Mouse (Mus musculus): Measurements from ENCODE around the gene Ubox5. TPM values are rescaled to one million over a fixed set of nuclear protein-coding genes. Genes with fewer than 3 reads are reported as not detected.
"Not testable (repeated sequence)": the region's sequence is repeated elsewhere in the genome, so short reads cannot be mapped to it uniquely, and the experiment has no call there.

The Ubox5 gene
- total RNA-seq, 2 experiments from 2014 or later, result 3.4 to 5.3 TPM

- intact Hi-C loops (cut with DNase I), result no loop called here
- no peak for DNase-seq
Observed at GRCm38 (mm10) chr2:130579791-130580190, 50.0 kb downstream of the Ubox5 start.

GRCm38 (mm10) chr2:130578148-130578547, 51.7 kb downstream of the Ubox5 start:
- DNase-seq, result peak; percentile 34 to 54
- intact Hi-C loops (cut with DNase I), result no loop called here

GRCm38 (mm10) chr2:130577632-130578031, 52.2 kb downstream of the Ubox5 start:
- intact Hi-C loops (cut with DNase I), result no loop called here

GRCm38 (mm10) chr2:130577021-130577420, 52.8 kb downstream of the Ubox5 start:
- no peak for DNase-seq
- intact Hi-C loops (cut with DNase I), result no loop called here

More at GRCm38 (mm10) chr2:130577632-130578031, 52.2 kb downstream of the Ubox5 start:
- DNase-seq, result peak in 1 of 2 experiments; percentile 30

GRCm38 (mm10) chr2:130576564-130576963, 53.3 kb downstream of the Ubox5 start:
- DNase-seq; intact Hi-C loops (cut with DNase I): not testable (repeated sequence)

- intact Hi-C loops (cut with DNase I), result no loop called here
- no peak for DNase-seq
Observed at GRCm38 (mm10) chr2:130575873-130576272, 54.0 kb downstream of the Ubox5 start, which contains the start of gene Oxt. Oxt (plus strand) TSS chr2:130576173.

GRCm38 (mm10) chr2:130574960-130575359, 54.9 kb downstream of the Ubox5 start:
- intact Hi-C loops (cut with DNase I), result no loop called here
- DNase-seq, result no peak

GRCm38 (mm10) chr2:130569926-130570325, 59.9 kb downstream of the Ubox5 start:
- DNase-seq, result no peak
- intact Hi-C loops (cut with DNase I), result no loop called here

- intact Hi-C loops (cut with DNase I), result no loop called here
- no peak for DNase-seq
Observed at GRCm38 (mm10) chr2:130568921-130569320, 60.9 kb downstream of the Ubox5 start.

GRCm38 (mm10) chr2:130564983-130565382, 64.9 kb downstream of the Ubox5 start:
- intact Hi-C loops (cut with DNase I), result loop anchor here (5.0 kb wide), 1 partner anchor 32 kb away; no protein-coding TSS in a partner anchor
- DNase-seq, result no peak

- no peak for DNase-seq
- intact Hi-C loops (cut with DNase I), result loop anchor here (5.0 kb wide), 1 partner anchor 33 kb away; no protein-coding TSS in a partner anchor
Observed at GRCm38 (mm10) chr2:130564063-130564462, 65.8 kb downstream of the Ubox5 start.

- intact Hi-C loops (cut with DNase I), result loop anchor here (5.0 kb wide), 1 partner anchor 34 kb away; no protein-coding TSS in a partner anchor
- DNase-seq, result peak; percentile 82 to 91
Observed at GRCm38 (mm10) chr2:130563212-130564055, 66.4 kb downstream of the Ubox5 start, which contains the start of gene Mrps26. Mrps26 (plus strand) TSS chr2:130563742.

GRCm38 (mm10) chr2:130558015-130558414, 71.8 kb downstream of the Ubox5 start:
- no peak for DNase-seq
- intact Hi-C loops (cut with DNase I), result no loop called here

- DNase-seq, result no peak
- intact Hi-C loops (cut with DNase I), result no loop called here
Observed at GRCm38 (mm10) chr2:130557462-130557861, 72.4 kb downstream of the Ubox5 start.

GRCm38 (mm10) chr2:130556292-130556691, 73.5 kb downstream of the Ubox5 start:
- no peak for DNase-seq
- intact Hi-C loops (cut with DNase I), result no loop called here

GRCm38 (mm10) chr2:130554841-130555240, 75.0 kb downstream of the Ubox5 start:
- intact Hi-C loops (cut with DNase I), result no loop called here
- no peak for DNase-seq

- intact Hi-C loops (cut with DNase I), result no loop called here
- DNase-seq, result no peak
Observed at GRCm38 (mm10) chr2:130546957-130547356, 82.9 kb downstream of the Ubox5 start.

- intact Hi-C loops (cut with DNase I), result no loop called here
- DNase-seq, result no peak
Observed at GRCm38 (mm10) chr2:130540266-130540665, 89.6 kb downstream of the Ubox5 start.
